Mouse (Mus musculus): Measurements from ENCODE around the gene Zfp775. TPM values are rescaled to one million over a fixed set of nuclear protein-coding genes. Genes with fewer than 3 reads are reported as not detected.

The Zfp775 gene
- total RNA-seq (2021), result 1 to 10 TPM; 5.8 to 6.8 TPM

GRCm38 (mm10) chr6:48601271-48602079 lies at the start of gene Zfp775:
TSS of gene Zfp775 (plus strand) at chr6:48602063.
- peak; percentile 94 to 98 for DNase-seq (ENCODE audit: extremely low spot score in 1 of 2, low spot score in 2 of 2)
- intact Hi-C loops (cut with DNase I), result no loop called here

DNA sequence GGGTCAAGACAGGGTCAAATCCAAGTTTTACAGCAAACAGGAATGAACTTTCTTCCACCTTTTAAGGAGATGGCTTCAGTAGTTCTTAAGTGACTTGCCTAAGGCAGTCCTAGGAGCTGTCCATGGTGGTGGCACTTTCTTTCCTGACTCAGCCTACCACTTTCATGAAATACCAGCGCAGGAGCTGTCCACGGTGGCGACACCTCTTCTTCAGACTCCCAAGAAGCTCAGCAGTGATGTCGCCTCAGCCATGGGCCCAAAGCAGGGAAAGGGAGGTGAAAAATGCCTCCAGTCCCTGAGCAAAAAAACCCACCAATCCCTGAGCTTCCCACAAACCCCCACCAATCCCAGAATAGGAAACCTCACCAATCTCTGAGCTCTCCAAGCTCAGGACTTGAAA lies 48.9 kb upstream of the Zfp775 start:
- intact Hi-C loops (cut with DNase I), result no loop called here
- DNase-seq (ENCODE audit: extremely low spot score in 1 of 2, low spot score in 2 of 2), result no peak

GRCm38 (mm10) chr6:48553819-48554218 lies 48.0 kb upstream of the Zfp775 start:
- no peak for DNase-seq (ENCODE audit: extremely low spot score in 1 of 2, low spot score in 2 of 2)
- intact Hi-C loops (cut with DNase I), result no loop called here

- intact Hi-C loops (cut with DNase I), result no loop called here
- DNase-seq (ENCODE audit: extremely low spot score in 1 of 2, low spot score in 2 of 2), result peak; percentile 97 to 99
Observed at GRCm38 (mm10) chr6:48554280-48555103, 47.4 kb upstream of the Zfp775 start, which contains the start of gene Lrrc61. TSS of gene Lrrc61 (plus strand) at chr6:48554796.

DNA sequence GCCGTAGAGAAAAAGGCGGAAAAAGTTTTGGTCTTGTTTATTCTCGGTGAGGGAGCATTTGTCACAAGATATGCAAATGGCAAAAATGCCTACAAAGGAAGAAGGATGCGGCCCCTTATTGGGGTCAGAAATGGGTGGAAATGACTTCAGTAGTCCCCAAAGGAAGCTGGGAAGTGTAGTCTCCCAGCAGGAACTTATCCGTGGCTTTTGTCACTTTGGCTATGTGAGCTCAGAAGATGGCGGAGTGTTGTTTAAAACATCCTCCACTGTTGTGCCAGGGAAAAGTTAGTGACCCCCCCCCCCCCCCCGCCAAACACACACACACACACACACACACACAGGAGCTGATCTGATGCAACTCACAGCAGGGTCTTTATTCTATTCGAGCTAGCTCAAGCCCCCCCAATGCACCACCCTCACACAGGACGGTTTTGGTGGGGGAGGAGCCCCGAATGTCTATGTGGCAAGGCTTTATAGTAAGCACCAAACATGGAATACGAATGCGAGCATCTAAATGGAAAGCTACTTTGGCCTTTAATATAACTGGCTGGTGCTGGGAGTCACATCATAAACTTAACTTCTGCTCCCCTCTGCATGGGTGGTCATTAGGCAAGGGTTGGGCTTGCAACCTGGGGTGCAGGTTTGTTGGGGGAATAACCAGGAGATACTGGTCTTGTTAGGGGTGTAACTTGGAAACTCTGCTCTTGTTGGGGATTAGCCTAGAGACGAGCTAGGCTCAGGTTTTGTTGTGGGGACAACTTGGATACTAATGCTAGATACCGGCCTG lies 46.6 kb upstream of the Zfp775 start:
- peak; percentile 53 to 70 for DNase-seq (ENCODE audit: extremely low spot score in 1 of 2, low spot score in 2 of 2)
- intact Hi-C loops (cut with DNase I), result no loop called here

GRCm38 (mm10) chr6:48555956-48556355 lies 45.9 kb upstream of the Zfp775 start:
- intact Hi-C loops (cut with DNase I), result no loop called here

DNA sequence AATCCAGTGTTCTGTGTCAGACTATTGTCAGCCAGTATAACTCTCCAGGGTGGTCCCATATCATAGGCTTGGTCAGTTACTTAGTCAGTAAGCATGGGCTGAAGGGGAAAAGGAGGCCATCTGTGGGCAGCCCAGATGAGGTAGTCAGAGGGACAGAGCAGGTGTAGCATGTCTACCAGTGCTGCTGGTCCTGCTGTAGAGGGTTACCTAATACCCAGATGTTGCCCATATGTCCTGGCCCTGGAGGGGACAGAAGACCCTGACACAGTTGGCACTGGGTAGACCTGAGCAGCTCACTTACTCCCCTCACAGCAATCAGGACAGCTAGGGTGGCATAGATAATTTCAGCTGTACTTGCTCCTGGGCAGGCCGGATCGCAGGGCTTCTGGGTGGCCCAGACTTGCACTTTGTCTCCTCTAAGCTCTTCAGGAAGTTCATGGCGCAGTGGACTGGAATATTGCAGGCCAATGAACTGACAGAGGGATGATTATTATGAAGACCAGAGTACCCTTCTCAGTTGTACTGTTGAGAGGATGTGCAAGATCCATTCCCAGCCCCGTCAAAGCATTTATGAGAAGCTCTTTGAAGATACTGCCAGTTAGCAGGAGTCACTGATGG lies 36.1 kb upstream of the Zfp775 start:
- no peak for DNase-seq (ENCODE audit: extremely low spot score in 1 of 2, low spot score in 2 of 2)
- intact Hi-C loops (cut with DNase I), result no loop called here

More at GRCm38 (mm10) chr6:48555956-48556355, 45.9 kb upstream of the Zfp775 start:
- no peak for DNase-seq (ENCODE audit: extremely low spot score in 1 of 2, low spot score in 2 of 2)

DNA sequence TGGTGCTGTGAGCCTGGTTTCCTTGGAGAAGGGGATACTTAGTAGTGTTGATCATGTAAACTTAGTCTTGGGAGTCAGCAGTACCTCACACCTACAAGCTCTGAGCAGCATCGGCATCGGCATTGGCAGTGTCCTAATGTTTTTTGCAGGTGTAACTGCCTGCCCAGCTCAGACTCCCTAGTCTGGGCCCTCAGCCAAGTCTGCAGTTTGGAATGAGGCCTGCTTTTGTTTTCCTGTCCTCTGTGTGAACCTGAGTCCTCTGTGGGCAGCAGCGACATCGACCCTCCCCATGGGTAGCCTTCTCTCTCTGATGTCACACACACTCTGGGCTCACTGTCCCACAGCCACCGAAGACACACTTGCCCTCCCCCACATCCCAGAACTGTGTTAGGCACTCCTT lies 35.6 kb upstream of the Zfp775 start:
- peak in 1 of 2 experiments; percentile 68 for DNase-seq (ENCODE audit: extremely low spot score in 1 of 2, low spot score in 2 of 2)
- intact Hi-C loops (cut with DNase I), result no loop called here

GRCm38 (mm10) chr6:48568036-48568984 lies 33.6 kb upstream of the Zfp775 start:
- DNase-seq (ENCODE audit: extremely low spot score in 1 of 2, low spot score in 2 of 2), result peak in 1 of 2 experiments; percentile 53
- intact Hi-C loops (cut with DNase I), result no loop called here

- no peak for DNase-seq (ENCODE audit: extremely low spot score in 1 of 2, low spot score in 2 of 2)
- intact Hi-C loops (cut with DNase I), result no loop called here
Observed at GRCm38 (mm10) chr6:48569065-48569807, 32.6 kb upstream of the Zfp775 start.

DNA sequence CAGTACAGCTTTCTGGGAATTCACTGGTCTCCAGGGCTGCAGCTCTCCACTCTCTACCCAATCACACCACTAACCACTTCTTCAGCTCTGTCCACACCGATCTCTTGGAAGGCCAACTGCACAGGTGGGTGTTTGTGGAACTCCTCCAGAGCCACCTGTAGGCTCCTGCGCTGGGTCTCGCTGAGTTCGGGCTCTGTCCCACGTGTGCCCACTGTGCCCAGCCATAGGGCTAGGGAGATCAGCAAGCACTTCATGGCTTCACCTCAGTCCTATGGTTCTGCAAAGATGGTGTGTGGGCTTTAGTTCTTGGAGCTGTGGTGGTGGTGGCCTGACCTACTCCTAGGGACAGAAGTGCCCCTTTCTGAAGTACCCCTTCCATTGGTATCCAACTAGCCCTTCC lies 29.8 kb upstream of the Zfp775 start:
- intact Hi-C loops (cut with DNase I), result no loop called here

GRCm38 (mm10) chr6:48572572-48573061 lies 29.2 kb upstream of the Zfp775 start, which contains the start of gene Rarres2:
TSS of gene Rarres2 (minus strand) at chr6:48572789.
- intact Hi-C loops (cut with DNase I), result no loop called here
- DNase-seq (ENCODE audit: extremely low spot score in 1 of 2, low spot score in 2 of 2), result peak in 1 of 2 experiments; percentile 44

More for the DNA sequence above, 29.8 kb upstream of the Zfp775 start:
- no peak for DNase-seq (ENCODE audit: extremely low spot score in 1 of 2, low spot score in 2 of 2)

DNA sequence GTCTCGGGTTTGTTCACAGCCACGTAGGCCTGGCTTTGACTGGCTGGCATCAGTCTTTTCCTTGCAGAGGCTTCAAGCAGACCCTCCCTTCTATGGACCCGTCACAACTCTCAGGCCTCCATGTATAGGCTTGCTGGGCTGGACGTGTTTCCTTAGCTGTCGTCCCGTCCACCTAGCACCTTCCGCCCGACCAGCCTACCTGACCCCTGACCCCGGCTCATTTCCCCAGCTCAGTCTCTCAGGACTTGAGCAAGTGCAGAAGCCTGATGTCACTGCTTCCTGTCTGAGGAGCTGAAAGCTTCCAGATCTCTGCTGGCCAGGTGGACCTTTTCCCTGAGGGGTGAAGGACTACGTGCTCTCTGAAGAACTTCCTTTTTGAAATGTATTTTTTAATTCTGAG lies 28.6 kb upstream of the Zfp775 start:
- intact Hi-C loops (cut with DNase I), result no loop called here
- peak in 1 of 2 experiments; percentile 53 for DNase-seq (ENCODE audit: extremely low spot score in 1 of 2, low spot score in 2 of 2)

DNA sequence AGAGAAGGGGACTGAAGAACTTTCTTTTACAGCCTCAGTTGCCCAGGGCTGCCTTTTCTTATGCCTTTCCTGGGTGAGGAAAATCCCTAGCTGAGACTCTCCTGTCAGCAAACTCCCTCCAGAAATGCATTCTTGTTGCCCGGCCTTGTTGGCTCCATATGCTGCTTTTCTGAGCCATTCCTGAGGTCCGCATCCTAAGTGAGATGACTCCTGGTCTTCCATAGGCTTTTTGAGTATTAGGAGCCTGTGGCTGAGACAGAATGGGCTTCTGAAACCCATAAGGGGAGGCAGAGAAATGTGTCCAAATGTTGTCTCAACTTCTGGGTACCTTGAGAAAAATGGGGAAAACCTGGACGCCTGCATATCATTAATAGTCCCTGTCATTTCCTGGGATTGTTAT lies 27.9 kb upstream of the Zfp775 start:
- intact Hi-C loops (cut with DNase I), result no loop called here
- no peak for DNase-seq (ENCODE audit: extremely low spot score in 1 of 2, low spot score in 2 of 2)

DNA sequence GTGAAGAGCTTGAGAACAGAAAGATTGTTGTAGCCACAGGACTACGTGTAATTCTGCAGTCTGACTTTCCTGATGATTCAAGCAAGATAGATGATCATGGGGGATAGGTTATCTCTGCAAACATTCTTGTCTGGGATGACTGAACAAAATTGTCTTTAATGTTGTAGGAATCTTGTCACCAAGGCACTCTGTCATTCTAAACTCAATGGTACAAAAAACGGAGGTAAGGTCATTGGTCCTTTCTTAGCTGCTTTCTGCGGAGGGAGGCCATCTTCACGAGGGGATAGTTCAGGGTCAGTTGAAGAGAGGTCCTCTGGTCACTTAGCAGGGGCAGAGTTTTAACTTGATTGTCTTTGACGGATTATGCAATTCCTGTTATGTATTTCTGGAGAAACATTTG lies 23.1 kb upstream of the Zfp775 start:
- intact Hi-C loops (cut with DNase I), result no loop called here
- no peak for DNase-seq (ENCODE audit: extremely low spot score in 1 of 2, low spot score in 2 of 2)

DNA sequence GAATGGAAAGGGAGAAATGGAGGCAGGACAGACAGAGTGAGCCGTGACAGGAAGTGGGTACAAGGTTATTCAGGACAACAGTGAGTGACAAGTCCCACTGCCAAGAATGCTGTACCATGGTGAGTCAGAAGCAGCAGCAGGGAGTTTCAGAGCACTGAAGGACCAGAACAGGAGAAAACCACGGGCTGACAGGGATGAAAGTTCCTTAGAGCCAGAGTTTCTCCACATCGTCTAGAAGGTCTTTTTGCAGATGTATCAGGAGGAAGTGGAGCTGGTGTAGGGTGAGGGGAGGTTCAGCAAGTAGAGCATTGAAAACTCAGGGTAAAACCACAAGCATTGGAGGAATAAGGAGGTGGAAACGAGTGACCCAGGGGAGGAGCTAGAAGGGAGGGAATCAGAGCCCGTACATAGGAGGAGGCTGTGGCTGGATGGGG lies 22.6 kb upstream of the Zfp775 start:
- intact Hi-C loops (cut with DNase I), result no loop called here

GRCm38 (mm10) chr6:48581257-48581656 lies 20.6 kb upstream of the Zfp775 start:
- intact Hi-C loops (cut with DNase I), result no loop called here
- no peak for DNase-seq (ENCODE audit: extremely low spot score in 1 of 2, low spot score in 2 of 2)

More for the DNA sequence above, 22.6 kb upstream of the Zfp775 start:
- no peak for DNase-seq (ENCODE audit: extremely low spot score in 1 of 2, low spot score in 2 of 2)

All from left cerebral cortex, postnatal 10 days (tissue).